Mouse (Mus musculus): ENCODE results near the gene Smim8. TPM values are rescaled to one million over a fixed set of nuclear protein-coding genes. Genes with fewer than 3 reads are reported as not detected.
"Not testable (repeated sequence)": the region's sequence is repeated elsewhere in the genome, so short reads cannot be mapped to it uniquely, and the experiment has no call there.

Smim8 gene
- 10 to 100 TPM; 17.2 to 22.6 (median 21.8) TPM for total RNA-seq (2022)

DNA sequence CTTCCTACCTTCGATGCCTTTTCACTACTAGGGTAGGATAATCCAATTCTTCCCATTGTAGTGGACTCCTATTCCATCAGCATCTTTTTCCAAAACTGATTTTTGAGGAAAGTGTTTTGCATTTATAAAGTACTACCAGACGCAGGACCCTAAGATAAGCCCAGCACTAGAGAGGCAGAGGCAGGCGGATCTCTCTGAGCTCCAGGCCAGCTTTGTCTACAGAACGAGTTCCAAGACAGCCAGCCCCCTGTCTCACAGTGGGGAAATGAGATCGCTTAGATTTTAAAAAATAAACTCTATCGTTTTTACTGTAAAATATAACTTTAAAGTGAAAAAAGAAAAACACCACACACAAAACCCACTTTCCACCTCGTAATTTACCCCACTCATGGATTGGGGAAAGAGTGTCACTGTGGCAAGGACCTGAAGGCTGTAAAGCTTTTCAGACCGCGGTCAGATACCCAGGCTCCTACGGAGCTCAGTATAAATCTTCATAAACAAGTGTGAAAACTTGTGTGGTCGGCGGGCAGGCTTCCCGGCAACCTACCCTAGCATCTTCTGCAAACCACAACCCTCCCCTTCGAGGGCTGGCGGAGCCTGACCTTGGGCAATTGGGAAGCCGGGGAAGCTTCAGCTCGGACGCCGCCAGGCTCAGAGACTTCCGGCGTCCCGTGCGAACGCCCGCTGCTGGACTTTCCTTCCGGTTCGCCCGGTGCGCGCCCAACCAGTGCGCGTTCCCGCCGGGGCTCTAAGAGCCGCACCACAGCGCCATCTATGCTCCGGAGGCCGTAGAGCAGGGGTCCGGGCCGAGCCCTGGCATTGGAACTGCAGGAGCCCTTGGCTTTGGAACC, at the start of gene Smim8:
Gene Smim8, minus strand, starts transcription at position 747 of the 851 bp plus-strand sequence.
- peak; percentile 76 to 89 for DNase-seq (ENCODE audit: low spot score in 2 of 2)

GRCm38 (mm10) chr4:34823901-34824300, 45.7 kb upstream of the Smim8 start:
- DNase-seq (ENCODE audit: low spot score in 2 of 2): no peak

DNA sequence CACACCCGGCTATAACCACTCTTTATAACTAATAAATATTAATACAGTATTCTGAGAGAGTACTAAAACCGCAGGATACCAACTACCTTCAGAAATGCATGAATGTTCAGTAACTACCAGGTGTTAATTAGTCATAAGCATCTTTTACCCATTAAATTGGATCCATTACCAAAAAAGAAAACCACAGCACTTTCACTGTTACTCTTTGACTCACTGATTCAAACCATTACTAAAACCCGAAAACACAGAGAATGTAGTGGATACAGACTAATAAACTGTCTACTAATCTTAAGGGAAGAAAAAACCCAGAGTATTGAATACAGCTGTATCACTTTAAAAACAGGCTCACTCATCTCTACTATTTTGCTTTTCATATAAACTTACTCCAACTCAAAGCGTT, 41.7 kb upstream of the Smim8 start:
- DNase-seq (ENCODE audit: low spot score in 2 of 2): no peak

- DNase-seq (ENCODE audit: low spot score in 2 of 2): no peak
These were observed 23.2 kb upstream of the Smim8 start for GRCm38 (mm10) chr4:34801166-34802034.

DNA sequence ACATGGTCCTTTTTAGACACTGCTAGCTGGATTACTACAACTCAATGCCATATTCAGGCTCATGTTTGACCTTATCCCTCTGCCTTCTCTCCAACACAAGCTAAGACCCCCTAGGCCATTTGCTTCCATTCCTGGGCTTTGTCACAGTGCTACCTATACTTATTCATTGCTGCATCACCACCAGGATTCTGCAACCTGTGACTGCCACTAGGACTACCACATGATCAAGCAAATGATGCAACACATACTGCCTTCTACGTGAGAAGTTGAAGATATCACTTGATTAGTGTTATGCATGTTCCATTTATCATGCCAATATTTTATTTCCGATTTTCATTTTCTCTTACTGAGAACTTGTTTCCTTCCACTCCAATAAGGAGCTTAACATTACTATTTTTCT, 19.8 kb upstream of the Smim8 start:
- DNase-seq (ENCODE audit: low spot score in 2 of 2): no peak

DNA sequence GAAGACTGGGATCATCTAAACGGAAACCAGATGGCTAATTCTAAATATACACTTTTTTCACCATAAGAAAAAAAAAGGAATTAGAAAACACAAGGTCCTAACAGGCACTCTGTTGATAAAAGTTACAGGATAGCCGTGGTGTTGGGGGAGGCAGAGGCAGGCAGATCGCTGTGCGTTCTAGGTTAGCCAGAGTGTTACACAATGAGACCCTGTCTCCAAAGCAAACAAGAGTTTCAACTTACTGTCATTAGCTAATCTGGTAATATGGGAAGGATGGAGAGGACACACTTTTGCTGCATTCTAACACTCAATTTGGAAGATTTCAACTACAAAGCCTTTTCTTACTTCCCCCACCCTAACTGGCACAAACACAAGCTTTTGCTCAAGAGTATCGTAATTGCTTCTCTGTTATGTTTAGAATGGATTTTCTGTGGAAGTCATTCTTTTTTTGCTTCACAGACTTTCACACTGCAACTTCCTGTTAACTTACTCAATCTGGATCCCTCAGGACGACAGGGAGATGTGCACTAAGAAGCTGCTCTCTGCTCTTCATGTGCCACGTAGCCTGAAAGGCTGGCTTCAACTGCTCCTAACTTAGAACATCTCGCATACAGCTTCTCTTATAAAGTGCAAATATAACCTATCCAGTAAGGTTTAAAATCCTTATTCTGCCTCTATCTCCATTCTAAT, 19.2 kb upstream of the Smim8 start:
- no peak for DNase-seq (ENCODE audit: low spot score in 2 of 2)

DNA sequence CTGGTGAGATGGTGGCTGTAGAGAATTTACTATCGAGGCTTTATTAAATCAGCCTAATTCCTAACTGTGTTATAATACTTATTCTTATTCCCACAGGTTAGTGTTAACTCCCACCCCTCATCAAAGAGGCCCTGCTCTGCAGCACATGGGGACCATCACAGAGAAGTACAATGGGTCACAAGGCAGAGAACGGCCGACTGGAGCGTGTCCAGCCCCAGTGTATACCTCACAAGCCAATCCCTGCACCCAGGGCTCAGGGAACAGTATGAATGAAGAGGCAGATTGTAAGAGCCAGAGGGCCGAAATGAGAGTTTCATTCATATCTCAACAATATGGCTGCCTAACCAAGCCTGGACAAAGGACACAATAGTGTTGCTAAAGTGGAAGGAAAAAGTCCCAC, 18.1 kb upstream of the Smim8 start:
- DNase-seq (ENCODE audit: low spot score in 2 of 2): no peak

GRCm38 (mm10) chr4:34786476-34786875, 8.3 kb upstream of the Smim8 start:
- no peak for DNase-seq (ENCODE audit: low spot score in 2 of 2)

- no peak for DNase-seq (ENCODE audit: low spot score in 2 of 2)
These were observed 7.4 kb upstream of the Smim8 start for GRCm38 (mm10) chr4:34785646-34786045.

DNA sequence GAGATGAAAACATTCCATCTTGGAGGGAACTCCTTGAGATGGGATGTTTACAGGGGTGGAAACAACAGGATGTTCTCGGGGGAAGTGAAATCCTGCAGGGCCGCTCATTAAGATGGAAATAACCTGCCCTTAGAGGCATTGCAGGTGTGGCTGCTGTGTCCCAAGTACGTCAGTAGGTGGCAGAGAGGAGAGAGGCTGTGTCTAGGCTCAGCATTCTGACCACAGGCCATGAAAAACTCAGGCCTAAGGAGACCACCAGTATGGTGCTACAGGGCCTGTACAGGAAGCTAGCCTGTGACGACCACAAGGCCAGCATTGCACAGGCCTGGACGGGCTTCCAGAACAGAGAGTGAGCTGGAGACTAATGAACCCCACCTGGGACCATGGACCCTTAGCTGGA, 6.6 kb upstream of the Smim8 start:
- no peak for DNase-seq (ENCODE audit: low spot score in 2 of 2)

DNA sequence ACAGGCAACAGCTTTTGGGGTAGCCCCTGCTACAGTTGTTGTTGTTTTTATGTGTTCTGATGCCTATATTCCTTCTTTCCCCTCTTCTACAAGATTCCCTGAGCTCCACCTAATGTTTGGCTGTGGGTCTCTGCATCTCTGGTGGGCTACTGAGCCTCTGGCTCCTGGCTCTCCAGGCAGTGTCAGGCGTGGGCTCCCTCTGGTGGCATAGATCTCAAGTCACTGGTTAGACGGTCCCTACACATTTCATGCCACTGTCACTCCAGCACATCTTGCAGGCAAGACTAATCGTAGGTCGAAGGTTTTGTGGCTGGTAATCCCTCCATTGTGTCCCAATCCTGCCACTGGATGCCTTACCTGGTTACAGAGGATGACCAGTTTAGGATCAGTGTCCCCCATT, 4.5 kb upstream of the Smim8 start:
- DNase-seq (ENCODE audit: low spot score in 2 of 2): no peak

GRCm38 (mm10) chr4:34771652-34772371, 6.4 kb downstream of the Smim8 start:
- DNase-seq (ENCODE audit: low spot score in 2 of 2): no peak

DNA sequence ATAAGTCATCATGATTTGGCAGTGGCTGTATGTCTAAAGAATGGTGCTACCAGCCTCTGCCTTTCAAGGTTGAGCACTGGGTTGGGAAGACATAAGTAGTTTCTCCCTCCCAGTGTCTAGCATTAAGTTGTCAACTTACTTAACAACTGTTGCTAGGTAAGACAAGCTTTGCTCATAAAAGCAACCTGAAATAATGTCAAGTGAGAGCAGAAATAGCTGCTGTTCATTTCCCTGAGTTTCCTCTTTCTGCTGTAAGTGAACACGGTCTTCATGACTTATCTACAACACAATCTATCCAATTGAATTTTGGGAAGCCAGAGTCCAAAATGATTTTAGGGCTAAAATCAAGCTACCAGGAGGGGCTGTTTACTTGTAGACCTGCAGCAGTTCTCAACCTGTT, 22.1 kb downstream of the Smim8 start, which contains the start of gene Gm136:
Gene Gm136, minus strand, starts transcription at position 101 of the 400 bp plus-strand sequence.
- DNase-seq (ENCODE audit: low spot score in 2 of 2): no peak

- no peak for DNase-seq (ENCODE audit: low spot score in 2 of 2)
These were observed 29.0 kb downstream of the Smim8 start for GRCm38 (mm10) chr4:34749236-34749635.

GRCm38 (mm10) chr4:34734461-34734860, 43.8 kb downstream of the Smim8 start:
- no peak for DNase-seq (ENCODE audit: low spot score in 2 of 2)

GRCm38 (mm10) chr4:34733415-34733814, 44.8 kb downstream of the Smim8 start:
- DNase-seq (ENCODE audit: low spot score in 2 of 2): not testable (repeated sequence)

DNA sequence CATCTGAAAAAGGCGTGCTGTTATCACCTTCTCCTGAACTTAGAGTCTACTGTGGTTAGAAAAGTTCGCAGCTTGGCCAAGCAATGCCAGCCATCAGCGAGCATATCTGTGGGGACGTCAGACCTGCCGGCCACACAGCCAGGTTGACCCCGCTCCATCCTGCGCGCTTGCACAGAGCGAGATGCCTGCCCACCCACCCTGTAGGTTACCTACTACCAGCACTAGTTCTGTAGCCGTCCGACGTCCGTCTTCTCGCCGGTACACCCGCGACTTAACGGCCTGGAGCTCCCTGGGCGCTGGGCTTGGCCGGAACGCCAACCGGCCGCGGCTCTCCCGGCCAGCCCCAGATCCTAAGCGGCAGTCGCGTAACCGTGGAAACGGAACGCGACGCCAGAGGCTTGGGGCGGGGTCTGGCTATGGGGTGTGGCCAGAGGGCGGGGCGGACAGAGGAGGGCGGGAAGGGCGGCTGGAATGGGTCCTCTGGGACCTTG, 48.3 kb downstream of the Smim8 start, which contains the start of gene Cfap206:
Gene Cfap206, minus strand, starts transcription at position 356 of the 491 bp plus-strand sequence.
- peak in 1 of 2 experiments; percentile 5 for DNase-seq (ENCODE audit: low spot score in 2 of 2)

GRCm38 (mm10) chr4:34725710-34726109, 52.5 kb downstream of the Smim8 start:
- DNase-seq (ENCODE audit: low spot score in 2 of 2): not testable (repeated sequence)

GRCm38 (mm10) chr4:34724306-34724705, 53.9 kb downstream of the Smim8 start:
- DNase-seq (ENCODE audit: low spot score in 2 of 2): no peak

DNA sequence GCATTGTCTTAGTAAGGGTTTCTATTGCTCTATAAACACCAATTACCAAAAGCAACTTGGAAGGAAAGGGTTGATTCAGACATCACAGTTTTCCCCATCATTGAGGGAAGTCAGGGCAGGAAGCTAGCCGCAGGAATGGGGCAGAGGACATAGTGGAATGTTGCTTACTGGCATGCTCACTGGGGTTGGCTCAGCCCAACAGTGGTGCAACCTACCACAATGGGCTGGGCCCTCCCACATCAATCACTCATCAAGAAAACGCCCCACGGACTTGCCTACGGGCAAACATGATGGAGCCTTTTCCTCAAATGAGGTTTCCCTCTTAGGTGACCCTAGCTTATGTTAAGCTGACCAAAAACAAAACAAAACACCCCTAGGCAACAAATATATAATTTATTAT, 55.0 kb downstream of the Smim8 start:
- DNase-seq (ENCODE audit: low spot score in 2 of 2): no peak
